Mouse (Mus musculus) myocyte (in vitro differentiated cells): ENCODE results near the gene Popdc2.

Experiments
- MYOG ChIP-seq, 3 experiments: IDR thresholded peaks; one replicate each; pipeline ENCODE4 v1.6.1; 2011; ENCODE audit warnings: control low read depth in 2 of 3, low read depth in 2 of 3, mild to moderate bottlenecking in 2 of 3; ENCODE audit not compliant: insufficient read length in 2 of 3, control insufficient read depth in 1 of 3, insufficient read depth in 1 of 3
- POLR2A ChIP-seq: IDR thresholded peaks from one replicate; pipeline ENCODE4 v1.6.1; 2011; ENCODE audit warnings: low read depth, mild to moderate bottlenecking, control low read depth, moderate library complexity; ENCODE audit not compliant: insufficient read length
- POLR2AphosphoS2 ChIP-seq: IDR thresholded peaks from one replicate; pipeline ENCODE4 v1.6.1; 2011; ENCODE audit warnings: low read depth, control low read depth; ENCODE audit not compliant: insufficient read length
- TCF12 ChIP-seq: IDR thresholded peaks from one replicate; pipeline ENCODE4 v1.6.1; 2011; ENCODE audit warnings: mild to moderate bottlenecking, control low read depth; ENCODE audit not compliant: poor library complexity, insufficient read depth, severe bottlenecking
- USF1 ChIP-seq: IDR thresholded peaks from one replicate; pipeline ENCODE4 v1.6.1; 2011; ENCODE audit warnings: low read depth, mild to moderate bottlenecking, control low read depth, moderate library complexity

DNA sequence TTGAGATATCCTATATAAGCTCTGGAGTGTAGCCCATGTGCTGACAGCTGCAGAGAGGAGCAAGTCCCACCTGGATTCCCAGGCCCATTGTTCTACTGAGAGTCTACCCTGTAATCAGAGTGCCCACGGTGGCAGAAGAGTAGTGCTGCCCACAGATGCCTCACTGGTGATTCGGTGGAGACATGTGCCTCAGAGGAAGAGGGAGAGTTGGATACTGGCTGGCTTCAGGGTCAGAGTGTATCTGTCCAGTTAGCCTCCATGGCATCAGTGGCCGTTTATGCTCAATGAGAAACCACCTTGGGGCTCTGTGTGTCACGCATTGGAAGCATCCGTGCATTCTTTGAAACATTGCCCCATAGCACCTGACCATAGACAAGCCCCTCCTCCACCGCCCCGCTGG lies 1.6 kb downstream of the Popdc2 start:
- TF ChIP-seq POLR2A (no peak), USF1 (no peak), POLR2AphosphoS2 (peak; percentile 22), TCF12 (no peak), MYOG (IDR thresholded peaks at IDR 0.05; ENCODE audit: control insufficient read depth in 1 of 3, insufficient read depth in 1 of 3, insufficient read length in 2 of 3, low read depth in 2 of 3) (no peak)
